Mouse (Mus musculus) testis, adult 2 months (tissue): ENCODE data around the gene Nlrc3.

Experiments used
- CTCF ChIP-seq: fragments of 200-500 bp; IDR thresholded peaks from 2 replicates; pipeline ENCODE4 v1.5.1; 2012; ENCODE audit warnings: low read depth, mild to moderate bottlenecking, inconsistent platforms, low read length, moderate library complexity; ENCODE audit not compliant: control insufficient read depth, insufficient read depth, insufficient replicate concordance
- POLR2A ChIP-seq: fragments of 200-500 bp; IDR thresholded peaks from 2 replicates; pipeline ENCODE4 v1.6.1; 2012; ENCODE audit warnings: low read depth, mild to moderate bottlenecking, inconsistent platforms, low read length, moderate library complexity; ENCODE audit not compliant: control insufficient read depth

- TF ChIP-seq CTCF (no peak), POLR2A (no peak)
Measured at GRCm38 (mm10) chr16:3923966-3924365, 52.5 kb downstream of the Nlrc3 start.
